Mouse (Mus musculus) lung, postnatal 0 days (tissue): Measurements from ENCODE around the gene Zfp629. TPM values are rescaled to one million over a fixed set of nuclear protein-coding genes. Genes with fewer than 3 reads are reported as not detected.
"Not testable (repeated sequence)": the region's sequence is repeated elsewhere in the genome, so short reads cannot be mapped to it uniquely, and the experiment has no call there.

Experiments
- ATAC-seq: fragments of 200-750 bp; cut with Nextera tagmentation; 2 replicates; pipeline ENCODE4 v1.8.0; 2017; ENCODE audit warnings: moderate library complexity
- DNase-seq: peaks from one replicate; pipeline ENCODE4 v3.0.0-alpha.2; 2016; ENCODE audit warnings: low spot score
- H3K27ac ChIP-seq: fragments of 300-500 bp; sonication (generic); 2 replicates; pipeline ENCODE4 v1.5.1; 2014; ENCODE audit warnings: antibody characterized with exemption, mild to moderate bottlenecking, low read length, mixed read lengths
- H3K27me3 ChIP-seq: fragments of 300-500 bp; sonication (generic); replicated peaks from 2 replicates; pipeline ENCODE4 v1.6.1; 2014; ENCODE audit warnings: low read length, mixed read lengths; ENCODE audit not compliant: insufficient read depth
- H3K36me3 ChIP-seq: fragments of 300-500 bp; sonication (generic); 2 replicates; pipeline ENCODE4 v1.6.1; 2014; ENCODE audit warnings: low read length, mixed read lengths; ENCODE audit not compliant: insufficient read depth
- H3K4me1 ChIP-seq: fragments of 300-500 bp; sonication (generic); 2 replicates; pipeline ENCODE4 v1.6.1; 2014; ENCODE audit warnings: antibody characterized with exemption, low read depth, low read length, mixed read lengths; ENCODE audit not compliant: insufficient read depth
- H3K4me2 ChIP-seq: fragments of 300-500 bp; sonication (generic); replicated peaks from 2 replicates; pipeline ENCODE4 v1.6.1; 2014; ENCODE audit warnings: low read depth, mild to moderate bottlenecking, low read length, moderate library complexity, mixed read lengths
- H3K4me3 ChIP-seq: fragments of 300-500 bp; sonication (generic); 2 replicates; pipeline ENCODE4 v1.5.1; 2014; ENCODE audit warnings: low read depth, low read length
- H3K9ac ChIP-seq: fragments of 300-500 bp; sonication (generic); replicated peaks from 2 replicates; pipeline ENCODE4 v1.6.1; 2014; ENCODE audit warnings: low read depth, mild to moderate bottlenecking
- H3K9me3 ChIP-seq: fragments of 300-500 bp; sonication (generic); 2 replicates; pipeline ENCODE4 v1.6.1; 2016; ENCODE audit warnings: low read length, mixed read lengths
- CTCF ChIP-seq: IDR thresholded peaks from 2 replicates; pipeline ENCODE4 v1.5.1; 2016; ENCODE audit warnings: antibody characterized with exemption, mild to moderate bottlenecking
- EP300 ChIP-seq: IDR thresholded peaks from 2 replicates; pipeline ENCODE4 v1.6.1; 2016; ENCODE audit warnings: antibody characterized with exemption, mild to moderate bottlenecking, control low read depth
- WGBS: fragments of 180-500 bp; shearing (Covaris S2); extraction: QIAGEN DNeasy Blood & Tissue Kit; methylation state at CpG from one replicate; pipeline ENCODE4 v1.1.7; 2014; 5-methylcytosine and 5-hydroxymethylcytosine counted together
- polyA plus RNA-seq: library from polyadenylated mRNA; unstranded; fragments of >200 nt; fragmentation: Nextera tagmentation; extraction: Ambion mirVana; gene quantifications from 2 replicates; pipeline ENCODE4 v1.2.1, GENCODE M21; 2015

The Zfp629 gene
- polyA plus RNA-seq, 1 experiment from 2014 or later, result 6.0 TPM

- Histone ChIP-seq H3K9me3 (no peaks in the 10 kb centered on the region), H3K4me2 (no peak overlapping the region), H3K4me3 (no peak overlapping the region), H3K4me1 (peaks cover 3% of the 10 kb centered on the region; the same call in 1 of the 2 replicates), H3K36me3 (no peaks in the 10 kb centered on the region), H3K27me3 (no peaks in the 10 kb centered on the region), H3K27ac (no peak overlapping the region), H3K9ac (no peak overlapping the region)
- ATAC-seq, result no peak
- no peak for DNase-seq
- no peak for TF ChIP-seq EP300
- TF ChIP-seq CTCF, result no peak
- WGBS, result 46% methylated on average over 4 of the region's 4 CpGs
These were observed 26.7 kb upstream of the Zfp629 start for GRCm38 (mm10) chr7:127642254-127642653.

GRCm38 (mm10) chr7:127641260-127641659 lies 25.7 kb upstream of the Zfp629 start:
- TF ChIP-seq CTCF (no peak), EP300 (no peak)
- H3K36me3 ChIP-seq, result no peaks in the 10 kb centered on the region
- no peak for ATAC-seq
- WGBS, result 16% methylated on average over 4 of the region's 4 CpGs
- no peak overlapping the region for H3K4me3 ChIP-seq
- no peaks in the 10 kb centered on the region for H3K9me3 ChIP-seq
- no peak for DNase-seq
- H3K4me1 ChIP-seq, result peaks cover 10% of the 10 kb centered on the region; the same call in 1 of the 2 replicates
- no peaks in the 10 kb centered on the region for H3K27me3 ChIP-seq
- H3K9ac ChIP-seq, result no peak overlapping the region
- H3K27ac ChIP-seq, result no peak overlapping the region
- no peak overlapping the region for H3K4me2 ChIP-seq

- 2% methylated on average over 27 of the region's 27 CpGs for WGBS
- H3K36me3 ChIP-seq, result no peaks in the 10 kb centered on the region
- 0 out of 2 replicates have a peak overlapping the region, but pooled peaks have one; percentile 23 for H3K9ac ChIP-seq
- peak overlapping the region; percentile 45 for H3K4me3 ChIP-seq
- ATAC-seq, result peak; percentile 96
- peaks cover 10% of the 10 kb centered on the region; the same call in 1 of the 2 replicates for H3K4me1 ChIP-seq
- TF ChIP-seq CTCF (no peak), EP300 (no peak)
- peak overlapping the region; percentile 76 for H3K4me2 ChIP-seq
- no peak overlapping the region for H3K27ac ChIP-seq
- peak; percentile 94 for DNase-seq
- H3K27me3 ChIP-seq, result no peaks in the 10 kb centered on the region
- H3K9me3 ChIP-seq, result no peaks in the 10 kb centered on the region
These were observed 21.4 kb upstream of the Zfp629 start for GRCm38 (mm10) chr7:127636963-127637362.

GRCm38 (mm10) chr7:127631416-127631815 lies 15.8 kb upstream of the Zfp629 start:
- no peak for DNase-seq
- H3K9me3 ChIP-seq, result no peaks in the 10 kb centered on the region
- H3K27me3 ChIP-seq, result no peaks in the 10 kb centered on the region
- no peak for TF ChIP-seq EP300
- no peak for TF ChIP-seq CTCF
- no peak overlapping the region for H3K4me3 ChIP-seq
- no peak for ATAC-seq
- peaks cover 2% of the 10 kb centered on the region; the same call in 1 of the 2 replicates for H3K4me1 ChIP-seq
- no peak overlapping the region for H3K4me2 ChIP-seq
- H3K9ac ChIP-seq, result no peak overlapping the region
- H3K36me3 ChIP-seq, result no peaks in the 10 kb centered on the region
- H3K27ac ChIP-seq, result no peak overlapping the region
- WGBS, result 85% methylated on average over 4 of the region's 4 CpGs

GRCm38 (mm10) chr7:127628646-127629045 lies 13.0 kb upstream of the Zfp629 start:
- no peak overlapping the region for H3K9ac ChIP-seq
- no peak overlapping the region for H3K27ac ChIP-seq
- H3K4me3 ChIP-seq, result no peak overlapping the region
- 71% methylated on average over 5 of the region's 5 CpGs for WGBS
- no peak for TF ChIP-seq EP300
- no peak for TF ChIP-seq CTCF
- DNase-seq (no peak), ATAC-seq (no peak)
- no peaks in the 10 kb centered on the region for H3K4me1 ChIP-seq
- no peaks in the 10 kb centered on the region for H3K36me3 ChIP-seq
- H3K4me2 ChIP-seq, result no peak overlapping the region
- H3K9me3 ChIP-seq, result no peaks in the 10 kb centered on the region
- no peaks in the 10 kb centered on the region for H3K27me3 ChIP-seq

- Histone ChIP-seq H3K27me3 (no peaks in the 10 kb centered on the region), H3K9me3 (no peaks in the 10 kb centered on the region), H3K4me1 (no peaks in the 10 kb centered on the region), H3K9ac (no peak overlapping the region), H3K4me3 (no peak overlapping the region), H3K4me2 (no peak overlapping the region), H3K36me3 (no peaks in the 10 kb centered on the region), H3K27ac (no peak overlapping the region)
- 92% methylated on average over 4 of the region's 4 CpGs for WGBS
- TF ChIP-seq CTCF (no peak), EP300 (no peak)
- ATAC-seq (no peak), DNase-seq (no peak)
These were observed 10.9 kb upstream of the Zfp629 start for GRCm38 (mm10) chr7:127626471-127626870.

- H3K27me3 ChIP-seq, result no peaks in the 10 kb centered on the region
- no peak overlapping the region for H3K9ac ChIP-seq
- DNase-seq, result no peak
- 96% methylated on average over 7 of the region's 7 CpGs for WGBS
- TF ChIP-seq CTCF, result no peak
- no peak for TF ChIP-seq EP300
- H3K36me3 ChIP-seq, result no peaks in the 10 kb centered on the region
- H3K9me3 ChIP-seq, result no peaks in the 10 kb centered on the region
- H3K4me3 ChIP-seq, result no peak overlapping the region
- H3K27ac ChIP-seq, result no peak overlapping the region
- ATAC-seq, result no peak
- no peak overlapping the region for H3K4me2 ChIP-seq
- H3K4me1 ChIP-seq, result no peaks in the 10 kb centered on the region
These were observed 10.4 kb upstream of the Zfp629 start for GRCm38 (mm10) chr7:127626039-127626438.

- DNase-seq, H3K27ac ChIP-seq, H3K4me1 ChIP-seq, H3K9me3 ChIP-seq, H3K4me3 ChIP-seq, ATAC-seq, H3K9ac ChIP-seq, H3K36me3 ChIP-seq, H3K27me3 ChIP-seq, H3K4me2 ChIP-seq: not testable (repeated sequence)
- 84% methylated on average over 6 of the region's 8 CpGs for WGBS
These were observed 2.8 kb upstream of the Zfp629 start for GRCm38 (mm10) chr7:127618402-127618801.
